Mouse (Mus musculus): Measurements from ENCODE around the gene Grid2ip.

- TF ChIP-seq RCOR1 (conservative IDR thresholded peaks at IDR 0.05; ENCODE audit: low read depth, low read length) = no peak
- TF ChIP-seq MAX (IDR thresholded peaks at IDR 0.05; ENCODE audit: low read length) = no peak
- TF ChIP-seq POLR2A (IDR thresholded peaks at IDR 0.05; ENCODE audit: low read depth, low read length) = no peak
- TF ChIP-seq EP300 (IDR thresholded peaks at IDR 0.05; ENCODE audit: low read length) = no peak
- no peak for TF ChIP-seq CTCF (conservative IDR thresholded peaks at IDR 0.05 in 1 of 2, IDR thresholded peaks at IDR 0.05 in 1 of 2; ENCODE audit: low read depth in 2 of 2, low read length in 2 of 2)
Observed at GRCm38 (mm10) chr5:143308825-143309224, 48.3 kb upstream of the Grid2ip start.

All from CH12.LX (cell line).